Mouse (Mus musculus) thymus, postnatal 14 days (tissue): ENCODE measurements around the gene Smurf2.
A peak's percentile ranks its signal among the peaks of the same experiment; 100 is the strongest.

Source experiments
- DNase-seq: peaks from one replicate; pipeline ENCODE4 v3.0.0; 2021

Smurf2 gene

GRCm38 (mm10) chr11:106920551-106921379 is at the start of gene Smurf2:
Gene Smurf2 (minus strand): TSS chr11:106920715.
- DNase-seq: peak; percentile 86

GRCm38 (mm10) chr11:106969798-106970197 is 49.3 kb upstream of the Smurf2 start:
- DNase-seq: no peak

- no peak for DNase-seq
Measured at GRCm38 (mm10) chr11:106967630-106968029, 47.1 kb upstream of the Smurf2 start.

- DNase-seq: no peak
Measured at GRCm38 (mm10) chr11:106965881-106966280, 45.4 kb upstream of the Smurf2 start.

GRCm38 (mm10) chr11:106962310-106962709 is 41.8 kb upstream of the Smurf2 start:
- peak; percentile 16 for DNase-seq

- DNase-seq: peak; percentile 73
Measured at GRCm38 (mm10) chr11:106961471-106962081, 41.1 kb upstream of the Smurf2 start.

GRCm38 (mm10) chr11:106959121-106959520 is 38.6 kb upstream of the Smurf2 start:
- DNase-seq: no peak

- no peak for DNase-seq
Measured at GRCm38 (mm10) chr11:106958407-106959071, 38.0 kb upstream of the Smurf2 start.

GRCm38 (mm10) chr11:106957271-106957980 is 36.9 kb upstream of the Smurf2 start:
- peak; percentile 20 for DNase-seq

GRCm38 (mm10) chr11:106954566-106954965 is 34.1 kb upstream of the Smurf2 start:
- DNase-seq: no peak

GRCm38 (mm10) chr11:106954116-106954515 is 33.6 kb upstream of the Smurf2 start:
- no peak for DNase-seq

GRCm38 (mm10) chr11:106937306-106937705 is 16.8 kb upstream of the Smurf2 start:
- no peak for DNase-seq

GRCm38 (mm10) chr11:106930366-106930765 is 9.9 kb upstream of the Smurf2 start:
- no peak for DNase-seq

GRCm38 (mm10) chr11:106928935-106929334 is 8.4 kb upstream of the Smurf2 start:
- DNase-seq: peak; percentile 13

- no peak for DNase-seq
Measured at GRCm38 (mm10) chr11:106927950-106928349, 7.4 kb upstream of the Smurf2 start.

GRCm38 (mm10) chr11:106927226-106927625 is 6.7 kb upstream of the Smurf2 start:
- no peak for DNase-seq

- no peak for DNase-seq
Measured at GRCm38 (mm10) chr11:106926732-106927131, 6.2 kb upstream of the Smurf2 start.

GRCm38 (mm10) chr11:106919612-106920550 is 634 bp downstream of the Smurf2 start:
- DNase-seq: peak; percentile 60

- DNase-seq: no peak
Measured at GRCm38 (mm10) chr11:106918901-106919300, 1.6 kb downstream of the Smurf2 start.

GRCm38 (mm10) chr11:106911257-106911656 is 9.3 kb downstream of the Smurf2 start:
- DNase-seq: no peak

GRCm38 (mm10) chr11:106908016-106908415 is 12.5 kb downstream of the Smurf2 start:
- DNase-seq: no peak

- no peak for DNase-seq
Measured at GRCm38 (mm10) chr11:106907253-106907652, 13.3 kb downstream of the Smurf2 start.
